Mouse (Mus musculus) ES-Bruce4 (cell line): ENCODE measurements around the gene Vwa8.

Source experiments
- CTCF ChIP-seq: IDR thresholded peaks from one replicate; pipeline ENCODE4 v1.8.1; 2011; ENCODE audit warnings: low read depth, low read length
- POLR2A ChIP-seq: IDR thresholded peaks from one replicate; pipeline ENCODE4 v1.8.1; 2011; ENCODE audit warnings: low read length; ENCODE audit not compliant: insufficient read depth

- TF ChIP-seq POLR2A (no peak), CTCF (no peak)
Measured at GRCm38 (mm10) chr14:78886566-78887234, 37.8 kb downstream of the Vwa8 start.
